Mouse (Mus musculus) brain, embryonic 14.5 days (tissue): ENCODE measurements at regions not wholly inside any gene's neighbourhood (a gene's known extent, or its start where the extent isn't known, plus 50 kb on each side); places are given as distances from the start of the nearest gene placed in this dataset.

Source experiments
- CTCF ChIP-seq: fragments of 200-500 bp; IDR thresholded peaks from 2 replicates; pipeline ENCODE4 v1.5.1; 2012; ENCODE audit warnings: inconsistent platforms, mild to moderate bottlenecking, moderate library complexity, borderline replicate concordance; ENCODE audit not compliant: insufficient read depth, insufficient read length; ENCODE audit errors: extremely low read depth
- POLR2A ChIP-seq: fragments of 200-500 bp; IDR thresholded peaks from 2 replicates; pipeline ENCODE4 v1.6.1; 2012; ENCODE audit warnings: mild to moderate bottlenecking, inconsistent platforms, borderline replicate concordance; ENCODE audit not compliant: poor library complexity, insufficient read depth, insufficient read length, severe bottlenecking; ENCODE audit errors: extremely low read depth

DNA sequence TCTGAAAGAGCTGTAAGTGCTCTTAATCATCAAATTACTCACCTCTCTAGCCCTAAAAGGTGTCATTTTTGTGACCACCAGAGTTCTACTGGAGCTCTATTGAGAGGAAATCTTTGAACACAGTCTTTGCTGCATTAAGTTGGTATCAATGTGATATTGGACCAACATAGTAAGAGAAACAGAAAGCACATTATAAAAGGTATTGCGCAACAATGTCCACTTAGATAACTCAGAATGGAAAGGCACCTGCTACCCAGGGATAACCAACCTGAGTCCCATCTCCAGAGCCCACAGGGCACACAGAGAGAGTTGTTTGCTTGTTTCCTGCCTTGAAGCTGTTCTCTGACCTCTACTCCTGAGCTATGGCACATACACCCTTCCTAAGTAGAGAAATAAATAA is 106.4 kb upstream of the Med13l start:
- no peak for TF ChIP-seq CTCF
- TF ChIP-seq POLR2A, result no peak
